Mouse (Mus musculus): ENCODE data around the gene Hoxa4.
A peak's percentile ranks its signal among the peaks of the same experiment; 100 is the strongest.

Gene Hoxa4

DNA sequence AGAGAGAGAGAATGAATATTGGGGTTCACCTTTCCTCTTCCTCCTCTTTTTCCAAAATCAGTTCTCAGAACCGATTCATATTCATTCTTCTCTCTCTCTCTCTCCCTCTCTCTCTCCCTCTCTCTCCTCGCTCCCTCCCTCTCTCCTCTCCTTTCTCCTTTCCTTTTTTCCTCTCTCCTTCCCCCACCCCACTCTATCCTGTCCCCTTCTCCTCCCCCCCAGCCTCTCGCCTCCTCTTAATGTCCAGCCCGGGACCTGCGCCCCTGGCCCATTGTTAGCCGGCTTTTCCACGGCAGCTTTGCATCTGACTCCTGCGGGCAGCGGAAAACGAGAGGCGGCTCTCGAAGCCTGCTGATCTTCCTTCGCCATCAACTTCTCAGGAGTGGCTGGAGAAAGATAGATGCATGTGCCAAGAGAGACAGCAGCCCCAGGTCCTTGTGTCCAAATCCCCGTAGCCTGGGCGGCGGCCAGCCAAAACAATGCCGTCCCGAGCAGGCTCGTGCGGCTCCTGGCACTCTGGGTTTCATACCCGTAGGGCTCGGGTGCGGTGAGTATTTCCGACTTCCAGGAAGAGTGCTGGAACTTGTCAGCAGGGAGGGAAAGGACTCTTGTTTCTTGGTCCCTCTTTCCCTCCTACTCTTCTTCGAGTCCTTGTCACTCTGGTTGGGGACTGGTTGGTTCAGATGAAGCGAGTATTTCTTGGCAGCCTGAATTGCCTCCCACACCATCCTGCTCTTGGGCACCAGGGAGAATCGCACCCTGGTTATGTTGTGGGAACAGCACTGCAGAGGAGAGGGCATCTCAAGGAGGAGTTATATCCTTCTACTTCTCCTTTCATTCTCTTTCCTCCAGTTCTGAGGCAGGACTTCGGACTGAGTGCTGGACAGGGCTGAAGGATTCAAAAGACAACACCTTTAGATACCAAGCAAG is 25.8 kb downstream of the Hoxa4 start:
- no peak for DNase-seq (ENCODE audit: low read depth, low spot score)

DNA sequence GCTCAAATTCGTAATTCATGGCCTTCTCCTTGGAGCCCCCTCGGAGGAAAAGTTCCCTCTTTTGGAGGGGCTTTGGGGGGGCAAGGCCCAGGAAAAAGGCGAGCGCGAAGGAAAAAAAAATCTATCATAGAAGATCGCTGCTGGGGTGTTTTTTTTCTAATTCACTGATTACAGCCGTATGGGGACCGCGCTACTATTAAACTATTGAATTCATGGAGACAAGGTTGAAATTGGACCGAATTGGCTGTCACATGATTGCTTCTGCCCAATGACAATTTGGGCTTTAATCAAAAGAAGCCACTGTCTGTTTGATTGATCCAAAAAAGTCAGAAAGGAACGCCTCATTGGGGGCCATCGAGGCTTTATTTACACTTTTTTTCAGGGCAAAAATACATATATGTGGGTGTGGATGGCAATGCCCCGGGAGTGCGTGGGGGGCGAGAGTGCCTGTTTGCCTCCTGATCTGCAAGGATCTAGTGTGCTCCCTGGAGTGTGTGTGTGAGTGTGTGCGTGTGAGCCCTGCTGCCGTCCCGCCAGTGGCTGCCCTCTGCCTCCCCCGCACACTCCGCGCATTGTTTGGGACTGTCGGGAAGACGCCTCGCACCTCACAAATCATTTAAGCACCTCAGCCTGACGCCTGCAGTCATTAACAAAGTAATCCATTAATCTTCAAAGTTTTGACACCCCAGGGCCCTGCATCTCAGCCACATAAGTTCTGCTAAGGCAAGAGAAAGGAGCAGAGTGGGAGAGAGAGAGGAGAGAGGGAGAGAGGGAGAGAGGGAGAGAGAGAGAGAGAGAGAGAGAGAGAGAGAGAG is 26.7 kb downstream of the Hoxa4 start, which contains the start of gene Hoxa2:
Hoxa2 (minus strand) TSS at position 206 of the 815 bp plus-strand sequence.
- DNase-seq (ENCODE audit: low read depth, low spot score) = no peak

DNA sequence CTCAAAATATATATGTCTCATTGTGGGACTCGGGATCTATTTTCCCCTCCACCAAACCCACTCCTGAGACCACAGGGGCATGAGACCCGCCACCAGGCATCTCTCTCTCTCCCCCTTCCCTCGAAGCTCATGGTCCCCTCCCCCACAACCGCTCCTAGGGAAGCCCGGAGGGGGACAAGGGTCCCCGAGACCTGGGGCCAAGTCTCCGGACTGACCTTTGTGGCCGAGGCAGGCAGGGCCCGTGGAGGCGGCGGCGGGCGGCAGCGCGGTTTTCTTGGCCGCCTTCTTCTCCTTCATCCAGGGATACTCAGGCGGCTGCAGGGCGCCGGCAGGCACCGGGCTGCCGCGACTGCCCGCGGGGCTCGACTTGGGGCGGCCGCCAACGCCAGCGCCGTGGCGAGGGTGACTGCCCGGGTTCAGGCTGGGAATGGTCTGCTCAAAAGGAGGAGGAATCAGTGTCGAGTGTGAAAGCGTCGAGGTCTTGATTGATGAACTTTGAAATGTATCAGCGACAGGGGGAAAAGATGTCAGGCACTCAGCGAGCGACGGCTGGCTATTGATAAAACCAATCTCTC is 27.4 kb downstream of the Hoxa4 start:
- no peak for DNase-seq (ENCODE audit: low read depth, low spot score)

DNA sequence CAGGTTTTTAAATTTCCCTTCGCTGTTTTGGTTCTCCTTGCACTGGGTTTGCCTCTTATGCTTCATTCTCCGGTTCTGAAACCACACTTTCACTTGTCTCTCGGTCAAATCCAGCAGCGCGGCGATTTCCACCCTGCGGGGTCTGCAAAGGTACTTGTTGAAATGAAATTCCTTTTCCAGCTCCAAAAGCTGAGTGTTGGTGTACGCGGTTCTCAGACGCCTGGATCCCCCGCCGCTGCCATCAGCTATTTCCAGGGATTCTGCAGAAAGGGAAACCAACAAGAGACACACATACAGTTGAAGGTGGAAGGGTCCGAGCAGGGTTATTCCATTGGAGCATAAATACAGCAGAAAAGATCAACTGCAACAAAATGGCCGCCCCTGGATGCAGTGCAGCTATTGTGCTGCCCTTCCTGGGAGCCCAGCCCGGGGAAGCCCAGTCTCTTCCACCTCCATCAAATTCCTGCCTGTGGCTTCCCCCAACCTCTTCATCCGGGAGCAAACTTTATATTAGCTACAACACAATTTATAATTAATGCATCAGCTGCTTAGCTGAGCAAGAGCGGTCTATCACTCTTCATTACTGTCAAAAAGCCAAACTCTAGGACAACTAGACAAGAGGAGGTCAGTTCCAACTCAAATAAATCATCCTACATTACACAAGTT is 28.1 kb downstream of the Hoxa4 start:
- DNase-seq (ENCODE audit: low read depth, low spot score) = no peak

DNA sequence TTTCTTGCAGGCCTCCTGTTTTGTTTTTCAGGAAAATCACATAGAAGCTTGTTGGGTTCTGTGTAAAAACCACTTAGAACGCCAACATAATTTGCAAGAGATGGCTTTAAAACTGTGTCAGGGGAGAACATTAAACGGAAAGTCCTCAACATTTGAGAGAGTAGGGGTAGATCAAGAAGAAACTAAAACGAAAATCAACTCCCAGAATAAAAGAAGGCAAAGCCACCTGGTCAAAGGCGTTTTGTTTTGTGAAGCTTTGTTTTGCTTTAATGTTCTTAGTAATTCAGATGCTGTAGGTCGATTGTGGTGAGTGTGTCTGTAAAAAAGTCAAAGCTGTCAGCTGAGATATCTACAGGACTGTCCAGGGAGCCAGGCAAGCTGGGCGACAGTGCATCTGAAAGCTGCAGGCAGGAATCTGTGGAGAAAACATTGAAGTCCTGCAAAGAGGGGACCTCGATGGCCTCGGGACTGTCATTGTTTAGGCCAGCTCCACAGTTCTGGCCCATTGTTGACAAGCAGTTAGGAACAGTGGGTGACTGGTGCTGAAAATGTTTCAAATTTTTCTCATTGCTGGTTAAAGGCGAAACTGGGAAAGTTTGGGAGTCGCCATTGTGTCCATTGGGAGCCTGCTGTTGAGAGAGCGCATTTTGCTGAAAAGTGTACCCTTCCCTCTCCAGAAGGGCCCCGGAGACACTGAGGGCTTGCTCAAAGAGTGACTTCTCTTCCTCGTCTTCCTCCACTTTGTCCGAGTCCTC is 28.8 kb downstream of the Hoxa4 start:
- DNase-seq (ENCODE audit: low read depth, low spot score) = no peak

DNA sequence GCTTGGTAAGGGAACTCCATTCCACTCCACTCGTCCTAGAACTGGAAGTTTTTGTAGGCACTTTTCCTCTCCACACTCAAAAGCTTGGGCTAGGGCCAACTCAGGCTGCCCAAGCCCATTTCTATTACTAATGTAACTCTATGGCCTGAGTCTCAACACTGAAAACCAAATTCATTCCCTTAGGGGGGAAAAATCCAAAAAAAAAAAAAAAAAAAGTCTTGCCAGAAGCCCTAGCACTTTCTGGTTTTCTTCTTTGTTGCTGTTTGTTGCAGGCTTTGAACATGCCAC is 29.5 kb downstream of the Hoxa4 start:
- no peak for DNase-seq (ENCODE audit: low read depth, low spot score)

DNA sequence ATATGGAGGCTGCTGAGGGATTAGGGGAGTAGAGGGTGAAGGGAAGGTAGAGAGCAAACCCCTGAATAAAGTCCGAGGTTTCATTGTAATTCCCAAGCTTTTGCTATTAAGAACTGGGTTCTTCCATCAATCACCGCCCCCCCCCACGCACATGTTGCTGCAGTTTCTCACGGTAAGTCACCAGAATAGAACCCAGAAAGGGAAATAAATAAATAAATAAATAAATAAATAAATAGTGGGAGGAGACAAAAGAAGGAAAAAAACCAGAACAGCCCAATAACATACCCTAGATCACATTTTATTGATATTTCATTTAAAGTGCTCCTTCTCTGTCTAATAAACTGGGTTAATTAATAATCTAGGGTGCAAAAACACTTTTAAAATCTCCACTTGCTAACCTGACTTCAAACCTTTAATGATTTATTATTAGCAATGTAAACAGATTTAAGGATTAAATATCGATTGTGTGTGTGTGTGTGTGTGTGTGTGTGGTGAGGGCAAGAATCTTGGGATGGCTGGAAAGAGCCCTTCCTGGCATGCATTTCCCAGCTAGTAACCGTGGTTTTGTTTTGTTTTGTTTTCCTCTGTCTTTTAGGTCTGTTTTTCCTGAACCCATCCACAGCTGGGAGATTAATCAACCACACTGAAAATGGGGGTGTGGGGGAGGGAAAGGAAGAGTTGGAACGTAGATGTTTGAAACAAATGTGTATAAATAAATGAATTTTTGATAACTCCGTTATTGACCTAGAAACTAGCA is 30.0 kb downstream of the Hoxa4 start:
- DNase-seq (ENCODE audit: low read depth, low spot score) = no peak

DNA sequence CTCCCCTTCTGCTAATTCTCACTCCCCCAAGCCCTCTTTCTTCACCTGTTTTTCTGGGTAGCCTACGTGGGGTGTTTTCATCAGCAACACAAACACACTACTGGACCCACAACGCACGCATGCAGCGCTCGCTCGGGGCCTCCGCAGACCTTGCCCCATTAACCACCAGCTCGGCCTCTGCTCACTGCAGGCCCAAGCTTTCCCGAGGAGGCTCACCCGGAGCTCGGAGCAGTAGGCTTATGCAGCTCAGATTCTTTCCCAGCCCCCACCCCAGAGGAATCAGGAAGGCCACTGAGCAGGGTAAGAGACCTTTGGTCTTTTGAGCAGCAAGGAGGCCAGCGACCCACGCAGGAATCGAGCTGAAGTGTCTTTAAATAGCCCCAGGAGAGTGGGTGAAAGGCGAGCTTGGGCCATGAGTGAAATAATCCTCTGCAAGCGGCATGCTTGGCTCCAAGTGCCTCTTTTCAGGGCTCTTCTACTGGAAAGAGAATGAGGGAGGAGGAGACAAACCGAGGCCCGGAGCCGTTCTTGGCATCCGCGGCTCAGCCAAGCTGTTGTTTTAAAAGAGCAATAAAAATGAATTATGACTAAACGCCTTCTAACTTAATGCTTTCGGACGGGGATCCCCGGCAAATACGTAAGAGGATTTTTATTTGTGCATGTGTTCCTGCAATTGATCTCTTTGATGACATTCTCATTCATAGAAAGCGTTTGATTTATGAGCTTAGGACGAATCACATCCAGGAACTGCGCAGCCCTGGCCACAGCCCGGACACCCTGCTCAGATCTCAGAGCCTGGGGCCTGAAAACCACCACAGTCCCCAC is 30.8 kb downstream of the Hoxa4 start:
- DNase-seq (ENCODE audit: low read depth, low spot score) = no peak

DNA sequence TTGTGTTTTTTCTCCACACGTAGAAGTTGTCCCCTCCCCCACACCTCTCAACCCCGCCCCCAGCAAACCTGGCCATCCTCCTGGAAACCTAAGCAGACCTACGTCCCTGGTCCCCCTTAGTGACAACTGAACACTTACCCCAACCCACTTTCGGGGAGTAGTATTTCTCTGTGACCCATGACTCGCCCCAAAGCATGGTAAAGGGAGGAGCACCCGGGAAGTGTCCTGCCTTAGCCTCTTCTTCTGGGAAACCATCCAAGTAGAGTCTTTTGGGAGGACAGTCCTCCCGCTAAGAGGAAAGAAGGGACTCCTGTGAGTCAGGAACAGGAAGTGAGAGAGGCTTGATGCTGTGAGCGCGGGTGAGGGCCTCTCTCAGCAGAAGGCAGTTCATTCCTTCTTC is 31.6 kb downstream of the Hoxa4 start:
- DNase-seq (ENCODE audit: low read depth, low spot score) = no peak

DNA sequence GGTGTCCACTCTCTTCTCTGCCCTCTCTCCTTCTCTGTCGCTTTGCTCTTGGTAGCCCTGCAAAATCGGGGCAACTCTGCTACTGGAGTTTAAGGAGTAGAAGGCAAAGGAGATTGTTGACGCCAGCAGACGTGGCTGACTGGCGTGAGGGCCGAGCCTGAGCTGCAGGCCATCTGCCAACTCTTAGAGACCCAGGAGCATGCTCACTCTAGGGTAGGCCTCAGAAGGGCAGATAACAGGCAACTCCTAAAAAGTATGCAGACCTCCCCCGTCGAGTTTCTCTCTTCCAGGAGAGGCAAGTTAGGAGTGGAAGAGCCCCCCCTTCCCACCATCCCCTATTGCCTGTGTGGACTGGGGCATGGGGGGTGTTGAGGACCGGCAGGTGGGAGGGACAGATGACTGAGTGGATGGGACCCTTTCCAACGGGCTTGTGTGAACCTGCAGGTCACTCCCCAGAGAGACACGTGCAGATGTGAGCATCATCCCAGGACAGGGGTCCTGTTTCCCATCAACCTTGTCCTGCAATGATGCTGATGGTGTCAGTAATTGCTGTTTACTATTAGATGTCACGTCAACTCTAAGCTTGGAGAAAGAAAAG is 32.3 kb downstream of the Hoxa4 start:
- no peak for DNase-seq (ENCODE audit: low read depth, low spot score)

DNA sequence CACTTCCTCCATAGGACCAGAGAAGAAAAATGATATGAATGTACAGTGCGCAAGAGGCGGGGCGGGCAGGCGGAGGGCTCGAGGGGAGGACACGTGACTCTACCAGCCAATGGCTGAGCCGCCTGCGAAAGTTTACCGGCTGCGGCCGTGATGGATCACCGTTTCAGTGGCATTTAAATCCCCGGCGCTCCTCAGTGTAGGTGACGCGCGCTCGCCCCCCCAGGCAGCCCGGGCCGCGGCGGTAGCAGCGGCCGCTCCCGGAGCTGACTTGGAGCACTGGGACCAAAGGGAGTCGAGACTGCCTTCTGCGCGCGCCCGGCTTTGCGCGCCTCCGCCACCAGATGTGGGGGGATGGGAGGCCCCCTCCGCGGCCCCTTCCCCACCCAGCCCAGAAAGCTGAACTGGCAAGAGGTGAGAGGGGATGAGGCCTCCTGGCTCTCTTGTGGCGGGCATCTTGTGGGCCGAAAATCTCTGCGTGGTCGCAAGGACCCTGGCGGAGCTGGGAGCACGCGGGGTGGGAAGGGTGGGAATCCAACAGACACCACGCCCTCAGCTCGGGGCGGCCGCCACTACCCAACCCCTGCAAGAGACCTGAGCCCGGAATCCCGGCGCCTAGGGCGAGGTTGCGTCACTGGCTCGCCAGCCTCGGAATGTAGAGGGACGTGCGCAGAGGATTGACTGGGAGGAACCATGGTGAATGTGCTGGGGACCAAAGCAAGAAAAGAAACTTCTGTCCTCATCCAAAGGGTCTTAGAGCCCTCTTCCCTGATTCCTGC is 33.1 kb downstream of the Hoxa4 start, which contains the start of gene Hoxa1:
Hoxa1 (minus strand) TSS at position 42 of the 776 bp plus-strand sequence.
- DNase-seq (ENCODE audit: low read depth, low spot score) = peak; percentile 84

DNA sequence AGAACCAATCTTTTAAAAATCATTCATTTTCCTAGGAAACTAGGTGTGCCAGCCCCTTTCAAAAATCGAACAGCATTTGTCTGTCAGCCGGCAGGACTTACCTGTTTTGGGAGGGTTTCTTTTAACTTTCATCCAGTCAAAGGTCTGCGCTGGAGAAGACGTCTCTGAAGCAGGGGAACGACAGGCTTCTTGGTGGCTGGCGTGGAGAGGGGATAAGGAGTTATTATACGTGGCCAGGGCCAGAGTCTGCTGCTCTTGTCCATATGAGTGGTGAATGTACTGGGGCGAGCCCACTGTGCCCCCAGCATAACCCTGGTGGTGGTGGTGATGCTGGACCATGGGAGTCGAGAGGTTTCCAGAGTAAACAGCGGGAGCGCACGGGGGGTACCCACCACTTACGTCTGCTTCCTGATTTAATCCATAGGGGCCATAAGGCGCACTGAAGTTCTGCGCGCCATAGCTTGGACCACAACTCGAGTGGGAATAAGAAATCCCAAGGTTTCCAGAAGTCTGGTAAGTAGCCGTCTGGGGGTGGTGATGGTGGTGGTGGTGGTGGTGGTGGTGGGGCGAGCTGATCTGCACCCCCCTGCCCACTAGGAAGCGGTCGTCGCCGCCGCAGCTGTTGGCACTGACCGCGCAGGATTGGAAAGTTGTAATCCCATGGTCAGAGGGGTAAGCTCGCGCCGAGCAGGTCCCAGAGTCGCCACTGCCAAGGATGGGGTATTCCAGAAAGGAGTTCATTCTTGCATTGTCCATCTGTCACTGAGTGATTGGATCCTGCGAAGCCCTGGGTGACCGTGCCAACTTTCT is 33.9 kb downstream of the Hoxa4 start:
- DNase-seq (ENCODE audit: low read depth, low spot score) = no peak

DNA sequence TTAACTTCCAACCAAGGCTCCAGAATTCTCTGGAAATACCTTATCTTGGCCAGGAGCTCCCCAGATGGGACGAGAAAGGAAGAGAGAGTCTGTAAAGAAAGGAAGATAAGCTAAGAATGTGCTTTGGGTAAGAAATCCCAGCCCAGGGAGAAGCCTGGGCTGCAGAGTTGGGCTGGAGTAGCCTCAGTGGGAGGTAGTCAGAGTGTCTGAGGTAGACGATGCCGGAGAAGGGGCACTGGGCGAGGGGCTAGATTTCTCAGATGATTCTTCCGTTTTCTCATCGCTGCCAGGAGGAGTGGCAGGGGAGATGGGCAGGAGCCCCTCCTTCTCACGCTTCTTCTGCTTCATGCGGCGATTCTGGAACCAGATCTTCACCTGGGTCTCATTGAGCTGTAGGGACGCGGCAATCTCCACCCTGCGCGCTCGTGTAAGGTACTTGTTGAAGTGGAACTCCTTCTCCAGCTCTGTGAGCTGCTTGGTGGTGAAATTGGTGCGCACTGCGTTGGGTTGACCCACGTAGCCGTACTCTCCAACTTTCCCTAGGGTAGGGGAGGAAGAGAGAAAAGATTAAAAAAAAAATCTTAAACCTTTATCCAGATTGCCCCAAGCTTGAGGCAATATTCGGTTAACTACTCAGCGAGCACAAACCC is 34.9 kb downstream of the Hoxa4 start:
- DNase-seq (ENCODE audit: low read depth, low spot score) = no peak

DNA sequence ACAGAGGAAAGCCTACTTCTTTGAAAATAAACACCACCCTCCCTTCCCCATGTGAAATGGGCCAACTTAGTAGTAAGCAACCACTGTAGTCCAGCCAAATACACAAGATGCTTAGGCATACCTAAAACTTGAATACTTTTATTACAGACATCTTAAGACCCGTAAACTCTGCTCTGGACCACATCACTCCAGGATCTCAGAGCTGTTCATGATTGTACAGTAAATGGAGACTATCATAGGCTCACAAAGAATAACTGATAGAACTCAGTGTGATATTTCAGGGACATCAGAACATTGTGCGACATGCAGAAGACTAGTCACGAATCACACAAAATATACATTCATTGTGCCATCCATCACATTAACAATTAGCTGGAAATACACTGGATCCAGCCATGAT is 36.1 kb downstream of the Hoxa4 start:
- DNase-seq (ENCODE audit: low read depth, low spot score) = no peak

DNA sequence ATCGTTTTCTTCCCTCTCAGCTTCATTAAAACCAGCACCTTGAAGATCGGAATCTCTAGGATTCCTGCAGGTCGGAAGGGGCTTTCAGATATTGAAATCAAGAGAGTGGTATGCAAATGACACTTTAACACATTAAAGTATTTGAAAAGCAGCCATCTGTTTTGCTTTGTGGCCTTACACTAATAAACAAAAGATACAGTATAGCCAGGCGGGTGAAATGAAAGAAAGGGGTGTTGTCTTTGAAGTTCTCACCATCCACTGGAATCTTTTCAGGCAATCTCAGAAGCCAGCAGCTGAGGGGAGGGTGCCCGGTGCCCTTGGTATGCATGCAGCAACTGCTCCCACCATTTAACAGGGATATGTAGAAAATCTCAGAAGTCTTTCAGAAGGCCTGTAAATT is 37.5 kb downstream of the Hoxa4 start:
- DNase-seq (ENCODE audit: low read depth, low spot score) = no peak

DNA sequence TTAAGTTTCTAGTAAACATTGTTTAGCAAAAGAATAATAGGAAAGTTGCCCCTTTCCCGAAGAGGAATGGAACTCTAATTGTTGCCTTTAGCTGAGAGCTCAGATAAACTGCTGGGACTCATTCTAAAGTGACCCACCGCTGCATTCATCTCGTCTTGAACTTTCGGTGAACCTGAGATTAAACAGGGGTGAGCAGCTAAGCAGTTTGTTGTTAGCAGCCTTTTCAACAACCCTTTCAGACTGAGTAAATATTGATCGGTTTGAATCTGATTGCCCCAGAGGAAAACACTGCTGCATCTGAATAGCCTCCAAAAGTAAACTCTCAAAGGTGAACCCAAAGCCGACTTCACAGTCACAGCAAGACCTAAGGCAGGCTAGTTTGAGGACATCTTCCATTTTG is 38.3 kb downstream of the Hoxa4 start:
- no peak for DNase-seq (ENCODE audit: low read depth, low spot score)

Data from forelimb bud, embryonic 11.5 days (tissue).